Mouse (Mus musculus) lung, embryonic 15.5 days (tissue): Measurements from ENCODE around the gene Fbln2. TPM values are rescaled to one million over a fixed set of nuclear protein-coding genes. Genes with fewer than 3 reads are reported as not detected.

Experiments
- ATAC-seq: fragments of 200-750 bp; cut with Nextera tagmentation; 2 replicates; pipeline ENCODE4 v1.8.0; 2017; ENCODE audit warnings: moderate number of reproducible peaks, borderline replicate concordance; ENCODE audit not compliant: low FRiP score, low TSS enrichment; ENCODE audit errors: extremely low read depth
- H3K27ac ChIP-seq: fragments of 300-500 bp; sonication (generic); 2 replicates; pipeline ENCODE4 v1.5.1; 2015; ENCODE audit warnings: moderate library complexity, mild to moderate bottlenecking, inconsistent platforms
- H3K27me3 ChIP-seq: fragments of 300-500 bp; sonication (generic); 2 replicates; pipeline ENCODE4 v1.6.1; 2015; ENCODE audit warnings: inconsistent platforms
- H3K36me3 ChIP-seq: fragments of 300-500 bp; sonication (generic); 2 replicates; pipeline ENCODE4 v1.6.1; 2015; ENCODE audit warnings: inconsistent platforms
- H3K4me1 ChIP-seq: fragments of 300-500 bp; sonication (generic); 2 replicates; pipeline ENCODE4 v1.6.1; 2015; ENCODE audit warnings: inconsistent platforms
- H3K4me2 ChIP-seq: fragments of 300-500 bp; sonication (generic); 2 replicates; pipeline ENCODE4 v1.6.1; 2015; ENCODE audit warnings: inconsistent platforms, mild to moderate bottlenecking, moderate library complexity
- H3K4me3 ChIP-seq: fragments of 300-500 bp; sonication (generic); 2 replicates; pipeline ENCODE4 v1.5.1; 2015; ENCODE audit warnings: mild to moderate bottlenecking, inconsistent platforms
- H3K9ac ChIP-seq: fragments of 300-500 bp; sonication (generic); 2 replicates; pipeline ENCODE4 v1.6.1; 2015; ENCODE audit warnings: inconsistent platforms
- H3K9me3 ChIP-seq: fragments of 300-500 bp; sonication (generic); 2 replicates; pipeline ENCODE4 v1.6.1; 2016; ENCODE audit warnings: inconsistent platforms
- WGBS: fragments of 180-500 bp; shearing (Covaris S2); methylation state at CpG from one replicate; pipeline ENCODE4 v1.1.7; 2015; 5-methylcytosine and 5-hydroxymethylcytosine counted together
- polyA plus RNA-seq: library from polyadenylated mRNA; unstranded; fragments of >200 nt; fragmentation: Nextera tagmentation; extraction: Ambion mirVana; gene quantifications from 2 replicates; pipeline ENCODE4 v1.2.1, GENCODE M21; 2015

Gene Fbln2
- polyA plus RNA-seq, 1 experiment from 2014 or later: 65.0 TPM

DNA sequence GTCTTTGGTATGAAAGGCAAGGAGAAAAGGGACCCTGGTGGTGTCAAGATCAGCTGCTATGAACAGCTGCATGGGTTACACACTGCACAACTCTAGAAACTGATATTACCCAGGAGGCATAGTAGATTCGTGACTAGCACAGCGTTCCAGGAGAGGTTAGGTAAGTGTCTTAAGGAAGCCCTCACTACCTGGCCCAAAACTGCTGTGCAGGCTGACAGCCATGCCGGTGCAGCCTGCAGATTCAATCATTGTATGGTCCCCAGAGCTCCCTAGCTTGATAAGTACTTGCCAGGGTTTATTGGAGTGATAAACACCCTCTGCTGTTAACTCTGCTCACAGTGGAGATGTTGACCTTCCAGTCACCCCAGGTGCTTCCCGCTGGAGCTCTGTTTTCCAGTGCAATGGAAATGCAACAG is 30.2 kb upstream of the Fbln2 start:
- no peak overlapping the region for H3K27ac ChIP-seq
- H3K4me3 ChIP-seq: no peak overlapping the region
- WGBS: 70% methylated on average over 4 of the region's 4 CpGs
- H3K9me3 ChIP-seq: no peaks in the 10 kb centered on the region
- H3K9ac ChIP-seq: no peak overlapping the region
- no peak overlapping the region for H3K4me2 ChIP-seq
- ATAC-seq: no peak
- H3K4me1 ChIP-seq: peaks cover 2% of the 10 kb centered on the region; the same call in 1 of the 2 replicates
- H3K36me3 ChIP-seq: no peaks in the 10 kb centered on the region
- no peaks in the 10 kb centered on the region for H3K27me3 ChIP-seq

DNA sequence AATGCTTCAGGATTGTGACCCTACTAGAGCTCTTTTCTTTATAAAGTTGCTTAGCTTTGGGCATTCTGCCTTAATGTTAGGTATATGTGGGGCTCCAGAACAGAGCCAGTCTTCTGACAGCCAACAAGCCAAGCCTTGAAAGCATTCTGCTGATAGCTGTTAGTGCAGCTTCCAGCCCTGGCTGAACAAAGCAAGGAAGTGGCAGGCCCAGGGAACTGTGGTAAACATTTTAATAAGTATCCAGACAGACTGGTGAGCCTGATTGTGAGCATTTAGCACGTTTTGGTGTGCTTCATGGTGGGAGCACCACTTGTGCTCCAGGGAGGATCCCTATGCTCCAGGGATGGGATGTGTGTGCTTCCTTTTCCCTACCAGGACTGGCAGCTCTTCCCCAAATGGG is 29.2 kb upstream of the Fbln2 start:
- ATAC-seq: no peak
- no peak overlapping the region for H3K4me3 ChIP-seq
- H3K27me3 ChIP-seq: no peaks in the 10 kb centered on the region
- no peaks in the 10 kb centered on the region for H3K36me3 ChIP-seq
- H3K4me2 ChIP-seq: no peak overlapping the region
- no peak overlapping the region for H3K27ac ChIP-seq
- no peaks in the 10 kb centered on the region for H3K9me3 ChIP-seq
- no peak overlapping the region for H3K9ac ChIP-seq
- H3K4me1 ChIP-seq: peaks cover 2% of the 10 kb centered on the region; the same call in 1 of the 2 replicates
- 27% methylated on average over 1 of the region's 1 CpGs for WGBS

DNA sequence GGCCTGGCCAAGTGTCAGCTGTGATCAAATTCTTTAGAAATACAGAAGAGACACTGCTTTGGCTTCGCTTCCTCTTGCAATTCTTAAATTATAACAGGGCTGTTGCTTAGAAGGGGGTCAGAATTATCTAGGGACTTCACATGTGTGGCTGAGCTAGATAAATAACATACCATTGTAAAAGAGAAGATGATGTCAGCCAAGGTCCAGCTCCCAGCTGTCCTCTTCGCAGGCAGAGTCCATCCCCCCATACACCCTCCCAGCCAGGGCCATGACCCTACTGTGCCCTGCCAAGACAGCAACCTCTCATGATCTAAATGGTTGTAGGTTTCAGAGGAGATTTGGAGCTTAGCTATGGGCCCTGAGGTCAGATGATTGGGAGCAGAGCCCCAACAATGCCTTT is 28.3 kb upstream of the Fbln2 start:
- Histone ChIP-seq H3K27ac (no peak overlapping the region), H3K36me3 (no peaks in the 10 kb centered on the region), H3K9me3 (no peaks in the 10 kb centered on the region), H3K4me3 (no peak overlapping the region), H3K9ac (no peak overlapping the region), H3K27me3 (no peaks in the 10 kb centered on the region), H3K4me1 (peaks cover 2% of the 10 kb centered on the region; the same call in 1 of the 2 replicates), H3K4me2 (no peak overlapping the region)
- 46% methylated on average over 2 of the region's 2 CpGs for WGBS
- ATAC-seq: no peak

DNA sequence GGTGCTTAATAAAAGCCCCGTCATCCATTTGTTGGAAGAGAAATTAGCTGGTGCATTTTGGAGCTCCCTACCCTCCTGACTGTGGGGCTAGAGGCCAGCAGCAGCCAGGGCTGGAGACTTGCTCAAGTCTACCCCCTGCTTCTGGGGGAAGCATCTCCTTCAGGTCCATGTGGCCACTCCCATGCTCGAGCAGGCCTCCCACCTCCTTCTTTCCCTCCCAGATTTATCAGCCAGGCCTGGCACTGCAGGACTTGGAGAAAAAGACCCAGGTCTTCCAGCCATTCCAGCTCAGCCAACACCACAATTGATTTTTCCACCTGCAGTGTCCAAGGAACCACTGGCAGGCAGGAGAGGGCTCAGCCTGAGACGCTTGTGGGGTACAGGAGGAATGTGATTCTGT is 27.5 kb upstream of the Fbln2 start:
- no peak for ATAC-seq
- no peak overlapping the region for H3K27ac ChIP-seq
- H3K4me2 ChIP-seq: no peak overlapping the region
- no peak overlapping the region for H3K9ac ChIP-seq
- H3K4me3 ChIP-seq: no peak overlapping the region
- no peaks in the 10 kb centered on the region for H3K9me3 ChIP-seq
- H3K36me3 ChIP-seq: no peaks in the 10 kb centered on the region
- WGBS: 53% methylated on average over 3 of the region's 3 CpGs
- no peaks in the 10 kb centered on the region for H3K27me3 ChIP-seq
- peaks cover 2% of the 10 kb centered on the region; the same call in 1 of the 2 replicates for H3K4me1 ChIP-seq

DNA sequence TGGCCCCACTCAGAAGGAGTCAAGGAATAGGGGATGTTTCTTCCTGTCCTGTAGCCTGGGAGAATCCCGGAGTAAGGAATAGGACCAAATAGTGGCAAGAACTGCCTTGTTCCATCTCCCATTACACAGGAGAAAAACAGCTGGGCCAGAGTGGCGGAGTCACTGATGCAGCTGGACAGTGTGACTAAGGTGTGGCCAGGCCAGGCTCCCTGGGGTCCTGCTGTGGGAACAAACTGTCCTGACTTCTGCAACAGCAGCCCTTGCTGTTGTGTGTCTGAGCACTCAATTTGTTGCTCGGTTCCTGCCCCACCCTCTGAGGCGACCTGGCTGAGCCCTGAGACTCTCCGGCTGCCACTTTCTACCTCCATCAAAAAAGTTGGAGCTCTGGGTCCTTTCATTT is 26.8 kb upstream of the Fbln2 start:
- ATAC-seq: no peak
- Histone ChIP-seq H3K4me2 (no peak overlapping the region), H3K27me3 (no peaks in the 10 kb centered on the region), H3K4me3 (no peak overlapping the region), H3K36me3 (no peaks in the 10 kb centered on the region), H3K9ac (no peak overlapping the region), H3K4me1 (peaks cover 1% of the 10 kb centered on the region; the same call in 1 of the 2 replicates), H3K27ac (no peak overlapping the region), H3K9me3 (no peaks in the 10 kb centered on the region)
- 74% methylated on average over 5 of the region's 5 CpGs for WGBS

DNA sequence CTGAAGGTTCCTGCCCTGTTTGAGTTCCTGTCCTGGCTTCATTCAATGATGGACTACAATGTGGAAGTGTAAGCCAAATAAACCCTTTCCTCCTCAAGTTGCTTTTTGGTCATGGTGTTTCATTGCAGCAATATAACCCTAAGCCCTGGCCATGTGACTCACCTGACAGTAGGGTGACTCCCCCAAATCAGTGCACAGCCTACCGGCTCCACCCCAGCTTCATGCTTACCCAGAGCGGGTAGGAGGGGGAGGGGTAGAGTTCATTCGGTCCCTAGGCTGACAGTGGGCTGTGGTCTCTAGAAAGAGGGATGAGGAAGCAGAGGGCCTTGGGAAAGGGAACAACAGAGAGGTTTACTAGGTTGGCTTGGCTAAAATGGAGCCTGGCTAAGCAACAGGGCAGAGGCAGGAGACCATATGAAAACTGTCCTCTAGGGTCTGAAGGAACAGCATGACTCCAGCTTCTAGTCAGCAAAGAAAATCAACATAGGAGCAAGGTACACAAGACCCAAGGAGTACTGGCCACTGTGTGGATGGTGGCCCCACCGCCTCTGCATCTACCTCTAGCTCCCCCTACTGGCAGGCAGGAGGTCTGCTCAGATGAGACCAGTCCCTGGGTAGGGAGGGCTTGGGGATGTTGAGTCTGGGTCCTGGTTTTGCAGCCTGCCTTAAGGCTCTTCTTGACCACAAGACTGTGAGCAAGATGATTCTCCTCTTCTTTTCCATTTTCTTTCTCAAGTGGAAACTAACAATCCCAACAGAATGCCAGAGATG is 25.9 kb upstream of the Fbln2 start:
- Histone ChIP-seq H3K4me1 (no peaks in the 10 kb centered on the region; the same call in 1 of the 2 replicates), H3K4me3 (no peak overlapping the region), H3K4me2 (no peak overlapping the region), H3K9me3 (no peaks in the 10 kb centered on the region), H3K27me3 (no peaks in the 10 kb centered on the region), H3K27ac (no peak overlapping the region), H3K9ac (no peak overlapping the region), H3K36me3 (no peaks in the 10 kb centered on the region)
- 38% methylated on average over 4 of the region's 4 CpGs for WGBS
- ATAC-seq: no peak

DNA sequence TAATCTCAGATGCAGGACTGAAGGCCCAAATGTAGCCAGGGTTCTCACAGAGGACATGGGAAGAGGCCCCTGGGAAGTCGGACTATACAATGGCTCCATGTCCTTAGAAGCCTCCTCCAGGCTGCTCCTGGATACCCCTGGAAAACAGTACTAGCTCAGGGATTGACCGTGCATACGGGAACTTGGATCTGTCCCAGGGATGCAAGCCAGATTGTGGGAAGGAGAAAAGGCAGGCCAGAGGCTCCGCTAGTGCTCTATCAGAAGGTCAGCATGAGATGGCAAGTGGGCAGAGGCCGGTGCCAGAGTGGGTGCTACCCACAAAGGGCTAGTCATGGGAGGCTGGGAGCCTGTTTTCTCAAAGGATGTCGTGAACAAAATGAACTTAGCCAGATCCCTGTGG is 25.3 kb upstream of the Fbln2 start:
- Histone ChIP-seq H3K4me1 (no peaks in the 10 kb centered on the region), H3K27me3 (no peaks in the 10 kb centered on the region), H3K9ac (no peak overlapping the region), H3K27ac (no peak overlapping the region), H3K4me3 (no peak overlapping the region), H3K9me3 (no peaks in the 10 kb centered on the region), H3K36me3 (no peaks in the 10 kb centered on the region), H3K4me2 (no peak overlapping the region)
- no peak for ATAC-seq
- 67% methylated on average over 6 of the region's 6 CpGs for WGBS

DNA sequence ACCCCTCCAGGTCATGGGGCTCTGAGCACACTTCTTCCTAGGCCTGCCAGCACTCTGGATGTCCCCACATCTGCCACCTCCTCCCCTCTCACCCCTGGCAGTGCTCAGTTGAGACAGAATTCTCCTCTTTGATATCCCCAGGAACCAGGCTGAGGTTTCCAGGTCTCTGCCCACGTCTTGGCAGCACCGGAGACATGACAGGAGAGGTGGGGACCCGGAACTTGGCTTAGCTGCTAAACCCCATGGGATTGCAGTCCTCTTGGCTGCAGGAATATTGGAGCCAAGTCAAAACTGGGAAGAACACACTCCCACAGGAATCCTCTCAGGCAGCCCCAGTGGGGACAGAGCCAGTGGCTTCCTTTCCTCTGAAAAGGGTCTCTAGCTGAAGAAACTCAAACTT is 24.4 kb upstream of the Fbln2 start:
- H3K27ac ChIP-seq: no peak overlapping the region
- no peaks in the 10 kb centered on the region for H3K27me3 ChIP-seq
- no peaks in the 10 kb centered on the region for H3K36me3 ChIP-seq
- H3K9me3 ChIP-seq: no peaks in the 10 kb centered on the region
- H3K4me2 ChIP-seq: no peak overlapping the region
- H3K4me1 ChIP-seq: no peaks in the 10 kb centered on the region
- ATAC-seq: no peak
- WGBS: 55% methylated on average over 3 of the region's 3 CpGs
- no peak overlapping the region for H3K4me3 ChIP-seq
- H3K9ac ChIP-seq: no peak overlapping the region

DNA sequence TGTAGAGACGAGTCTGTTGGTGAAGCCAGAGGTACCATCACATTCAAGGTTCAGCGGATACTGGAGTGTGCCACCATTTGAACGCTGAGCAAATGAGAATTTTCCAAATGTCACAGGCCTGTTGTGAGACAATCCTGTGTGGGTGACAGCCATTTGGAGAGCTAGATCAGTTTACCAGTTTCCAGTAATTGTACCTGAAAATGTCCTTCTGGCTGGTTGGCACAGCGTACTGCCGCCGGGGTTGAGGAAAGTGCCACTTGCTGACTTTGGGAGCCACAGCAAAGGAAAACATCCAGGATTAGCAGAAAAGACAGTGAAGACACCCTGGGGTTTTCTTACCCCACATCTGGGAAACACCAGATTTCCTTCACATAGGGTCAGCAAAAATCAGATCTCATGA is 22.3 kb upstream of the Fbln2 start:
- 84% methylated on average over 6 of the region's 6 CpGs for WGBS
- H3K4me2 ChIP-seq: no peak overlapping the region

DNA sequence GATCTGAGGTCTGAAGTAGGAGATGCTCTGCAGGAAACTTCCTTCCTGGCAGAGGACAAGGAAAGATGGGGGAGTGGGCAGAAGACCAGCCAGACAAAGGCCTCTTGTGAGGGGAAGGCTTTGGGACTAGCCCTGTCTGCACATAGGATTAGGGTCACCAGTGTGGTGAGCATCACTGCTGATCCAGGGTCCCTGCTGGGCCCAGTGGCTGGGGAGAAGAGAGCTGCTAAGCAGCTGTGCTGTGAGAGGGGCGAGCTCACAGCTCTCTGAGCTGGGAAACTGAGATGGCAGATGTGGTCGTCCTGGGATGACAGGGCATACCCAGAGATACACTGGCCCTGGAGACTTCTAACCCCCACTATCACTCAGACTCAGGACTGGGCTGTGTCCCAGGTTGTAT is 20.8 kb upstream of the Fbln2 start:
- H3K4me1 ChIP-seq: no peaks in the 10 kb centered on the region
- no peak overlapping the region for H3K27ac ChIP-seq
- H3K27me3 ChIP-seq: no peaks in the 10 kb centered on the region
- H3K4me2 ChIP-seq: no peak overlapping the region
- no peaks in the 10 kb centered on the region for H3K9me3 ChIP-seq
- H3K9ac ChIP-seq: no peak overlapping the region
- no peaks in the 10 kb centered on the region for H3K36me3 ChIP-seq
- no peak overlapping the region for H3K4me3 ChIP-seq
- WGBS: 51% methylated on average over 2 of the region's 2 CpGs
- ATAC-seq: 0 out of 2 replicates have a peak, but pooled peaks have one; percentile 27

More for the DNA sequence above, 22.3 kb upstream of the Fbln2 start:
- Histone ChIP-seq H3K4me1 (no peaks in the 10 kb centered on the region), H3K9ac (no peak overlapping the region), H3K27ac (no peak overlapping the region), H3K4me3 (no peak overlapping the region), H3K9me3 (no peaks in the 10 kb centered on the region), H3K27me3 (no peaks in the 10 kb centered on the region), H3K36me3 (no peaks in the 10 kb centered on the region)
- no peak for ATAC-seq

DNA sequence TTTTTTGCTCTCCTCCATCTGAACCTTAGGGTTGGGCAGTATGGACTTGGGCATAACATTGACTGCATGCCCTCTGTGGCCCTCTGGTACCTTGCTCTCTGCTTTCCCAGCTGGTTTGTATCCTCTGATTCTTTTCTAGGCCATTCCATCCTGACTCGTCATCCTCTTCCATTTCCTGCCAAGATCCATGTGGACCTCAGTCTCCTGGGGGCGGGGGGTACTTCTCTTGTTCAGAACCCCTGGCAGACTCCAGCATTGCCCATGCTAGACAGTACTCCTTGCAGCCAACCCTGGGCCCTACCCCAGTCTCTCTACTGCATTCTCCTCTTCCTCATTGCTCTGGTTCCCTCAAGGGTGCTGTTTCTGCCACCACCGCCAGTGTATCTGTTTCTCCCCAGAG is 19.8 kb upstream of the Fbln2 start:
- no peaks in the 10 kb centered on the region for H3K9me3 ChIP-seq
- no peaks in the 10 kb centered on the region for H3K27me3 ChIP-seq
- no peak for ATAC-seq
- no peak overlapping the region for H3K4me2 ChIP-seq
- H3K4me1 ChIP-seq: no peaks in the 10 kb centered on the region
- H3K9ac ChIP-seq: no peak overlapping the region
- no peaks in the 10 kb centered on the region for H3K36me3 ChIP-seq
- H3K27ac ChIP-seq: no peak overlapping the region
- 79% methylated on average over 3 of the region's 3 CpGs for WGBS
- H3K4me3 ChIP-seq: no peak overlapping the region

DNA sequence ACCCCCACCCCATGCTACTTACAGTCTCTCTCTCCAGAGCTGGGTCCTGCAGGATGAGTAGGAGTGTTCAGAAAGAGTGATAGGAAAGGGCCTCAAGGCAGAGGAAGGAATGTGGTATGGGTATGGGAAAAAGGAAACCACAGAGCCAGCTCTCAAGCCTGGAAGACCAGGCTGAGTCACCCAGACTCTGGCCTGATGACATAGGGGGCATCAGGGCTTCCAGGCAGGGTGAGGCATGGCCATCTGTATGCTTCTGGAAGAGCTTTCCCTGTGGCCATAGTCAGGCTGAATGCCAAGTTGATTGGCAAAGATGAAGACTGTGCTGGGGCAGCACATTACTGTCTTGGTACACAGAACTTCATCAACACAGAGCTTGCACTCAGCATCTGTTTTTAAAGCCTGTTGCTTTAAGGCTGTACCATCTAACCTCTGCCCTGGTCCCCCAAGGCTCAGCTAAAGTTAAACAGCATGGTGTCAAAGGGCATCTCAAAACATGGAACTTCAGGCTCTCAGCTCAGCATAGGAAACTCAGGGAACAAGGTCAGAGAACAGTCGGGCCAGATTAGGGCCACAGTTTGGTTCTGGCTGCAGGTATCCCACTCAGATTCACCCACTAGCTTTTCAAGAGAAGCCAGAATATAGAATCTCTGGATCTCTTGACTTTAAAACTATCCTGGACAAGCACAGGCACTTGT is 19.3 kb upstream of the Fbln2 start:
- no peaks in the 10 kb centered on the region for H3K9me3 ChIP-seq
- no peak for ATAC-seq
- no peak overlapping the region for H3K9ac ChIP-seq
- no peak overlapping the region for H3K4me3 ChIP-seq
- no peak overlapping the region for H3K4me2 ChIP-seq
- WGBS: 41% methylated on average over 1 of the region's 1 CpGs
- H3K27ac ChIP-seq: no peak overlapping the region
- H3K4me1 ChIP-seq: no peaks in the 10 kb centered on the region
- no peaks in the 10 kb centered on the region for H3K27me3 ChIP-seq
- no peaks in the 10 kb centered on the region for H3K36me3 ChIP-seq
